12 mouse cellular contexts compared by ENCODE assay signal in the genomic region with DNA sequence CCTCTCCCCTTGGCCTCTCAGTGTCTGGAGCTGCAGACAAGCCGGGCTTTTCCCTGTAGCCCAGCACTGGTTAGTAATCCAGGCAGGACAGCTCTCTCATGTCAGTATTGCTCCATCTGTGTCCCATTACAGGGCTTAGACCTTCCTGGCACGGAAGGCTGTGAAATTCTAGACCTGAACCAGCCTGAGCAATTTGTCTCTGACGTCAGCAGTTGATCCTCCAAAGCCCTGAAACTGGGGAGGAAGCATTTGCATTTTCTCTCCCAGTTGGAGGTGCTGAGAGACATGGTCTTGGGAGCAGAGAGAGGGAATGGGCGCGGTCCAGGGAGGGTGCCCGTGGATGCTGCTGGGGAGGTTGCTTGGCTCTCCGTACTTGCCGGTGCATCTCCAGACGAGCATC. TPM values are rescaled to one million over a fixed set of nuclear protein-coding genes. Genes with fewer than 3 reads are reported as not detected.
A peak's percentile ranks its signal among the peaks of the same experiment; 100 is the strongest.
DNase-seq lines count a peak whose midpoint lies in the region; ATAC-seq and TF ChIP-seq lines count a peak whose summit lies in the region.
"Had no signal": no experiment of that assay in that cellular context is flagged by ENCODE, and none has a peak within 500 bp of the region (broad histone marks: within the 10 kb centered on the region; RNA-seq: fewer than 3 reads in every experiment).

No protein-coding gene starts in this region.

- H3K9ac ChIP-seq in kidney, embryonic 16.5 days (replicated peaks; ENCODE audit: low read length) = no peak overlapping the region
- no peak overlapping the region; the same call in 1 of the 2 replicates for H3K9ac ChIP-seq in midbrain, embryonic 13.5 days (replicated peaks)
- H3K9ac ChIP-seq: lung, embryonic 15.5 days had no signal

- no peaks in the 10 kb centered on the region for H3K79me2 ChIP-seq in myocyte (ENCODE audit: control insufficient read depth, insufficient read depth)

- no peaks in the 10 kb centered on the region for H3K9me3 ChIP-seq in kidney, embryonic 16.5 days (ENCODE audit: low read length)
- no peaks in the 10 kb centered on the region for H3K9me3 ChIP-seq in midbrain, embryonic 13.5 days
- H3K9me3 ChIP-seq: lung, embryonic 15.5 days had no signal

- no peak overlapping the region for H3K27ac ChIP-seq in kidney, embryonic 16.5 days (ENCODE audit: low read length)
- H3K27ac ChIP-seq in midbrain, embryonic 13.5 days = no peak overlapping the region
- H3K27ac ChIP-seq: lung, embryonic 15.5 days had no signal

- H3K4me2 ChIP-seq in kidney, embryonic 16.5 days (replicated peaks; ENCODE audit: low read depth, low read length) = no peak overlapping the region
- H3K4me2 ChIP-seq in myocyte (ENCODE audit: low read depth) = peak overlapping the region; percentile 44
- H3K4me2 ChIP-seq in midbrain, embryonic 13.5 days (replicated peaks) = no peak overlapping the region
- H3K4me2 ChIP-seq: lung, embryonic 15.5 days had no signal

- no peak overlapping the region for H3K4me3 ChIP-seq in kidney, embryonic 16.5 days (ENCODE audit: low read length)
- H3K4me3 ChIP-seq in myocyte = no peak overlapping the region
- H3K4me3 ChIP-seq in midbrain, embryonic 13.5 days (replicated peaks) = no peak overlapping the region
- H3K4me3 ChIP-seq: lung, embryonic 15.5 days had no signal

- TF ChIP-seq POLR2A in brain, embryonic 14.5 days (IDR thresholded peaks at IDR 0.05; ENCODE audit: borderline replicate concordance, extremely low read depth, insufficient read depth, insufficient read length, poor library complexity, severe bottlenecking) = no peak
- TF ChIP-seq POLR2A in myocyte (IDR thresholded peaks at IDR 0.05; ENCODE audit: insufficient read length, low read depth) = no peak

- no peak for DNase-seq in kidney, adult 8-10 months
- peak; percentile 43 for DNase-seq in brain, embryonic 14.5 days (ENCODE audit: low read depth)
- DNase-seq in gastrocnemius, adult 18-20 months (ENCODE audit: low spot score) = peak; percentile 85
- no peak for DNase-seq in ovary, postnatal 10 days (ENCODE audit: low spot score)
- DNase-seq in right cerebral cortex, postnatal 36 days (ENCODE audit: low spot score in 2 of 2) = no peak
- DNase-seq: right cerebral cortex, adult 18-20 months had no signal

- no peaks in the 10 kb centered on the region for H3K4me1 ChIP-seq in kidney, embryonic 16.5 days (ENCODE audit: insufficient read depth, low read length)
- H3K4me1 ChIP-seq in midbrain, embryonic 13.5 days (replicated peaks) = no peaks in the 10 kb centered on the region
- H3K4me1 ChIP-seq: lung, embryonic 15.5 days had no signal

- WGBS in kidney, embryonic 16.5 days = 23% methylated on average over 9 of the region's 9 CpGs
- 41% methylated on average over 9 of the region's 9 CpGs for WGBS in midbrain, embryonic 13.5 days

- peak; percentile 50 for ATAC-seq in kidney, embryonic 16.5 days (ENCODE audit: low FRiP score, low TSS enrichment)
- ATAC-seq in midbrain, embryonic 13.5 days = no peak

- TF ChIP-seq CTCF in brain, embryonic 14.5 days (IDR thresholded peaks at IDR 0.05; ENCODE audit: borderline replicate concordance, extremely low read depth, insufficient read depth, insufficient read length) = no peak

- H3K27me3 ChIP-seq in kidney, embryonic 16.5 days (ENCODE audit: insufficient read depth, low read length) = no peaks in the 10 kb centered on the region
- H3K27me3 ChIP-seq in myocyte (ENCODE audit: control insufficient read depth, insufficient read depth, insufficient read length) = no peaks in the 10 kb centered on the region
- H3K27me3 ChIP-seq in midbrain, embryonic 13.5 days = no peaks in the 10 kb centered on the region
- H3K27me3 ChIP-seq: lung, embryonic 15.5 days had no signal

- H3K36me3 ChIP-seq in kidney, embryonic 16.5 days (ENCODE audit: insufficient read depth, low read length) = no peaks in the 10 kb centered on the region
- no peaks in the 10 kb centered on the region for H3K36me3 ChIP-seq in myocyte (ENCODE audit: control insufficient read depth, insufficient read depth)
- no peaks in the 10 kb centered on the region for H3K36me3 ChIP-seq in midbrain, embryonic 13.5 days
- H3K36me3 ChIP-seq: G1E; lung, embryonic 15.5 days had no signal

- H3ac ChIP-seq in myocyte (ENCODE audit: control insufficient read depth, insufficient read length) = no peak overlapping the region

TF ChIP-seq in myocyte, 11 proteins besides CTCF, POLR2A, EP300 and RAD21:
- no peak for TF ChIP-seq SRF (IDR thresholded peaks at IDR 0.05; ENCODE audit: control insufficient read depth, insufficient read length, low read depth)
- TF ChIP-seq MYOD1 (IDR thresholded peaks at IDR 0.05; ENCODE audit: control insufficient read depth in 1 of 3, insufficient read length in 2 of 3, low read depth in 2 of 3) = no peak
- TF ChIP-seq TCF3 (IDR thresholded peaks at IDR 0.05; ENCODE audit: insufficient read length, low read depth) = no peak
- TF ChIP-seq POLR2AphosphoS2 (IDR thresholded peaks at IDR 0.05; ENCODE audit: insufficient read length, low read depth) = no peak
- no peak for TF ChIP-seq MYOG (IDR thresholded peaks at IDR 0.05; ENCODE audit: control insufficient read depth in 1 of 3, insufficient read depth in 1 of 3, insufficient read length in 2 of 3, low read depth in 2 of 3)
- TF ChIP-seq REST (IDR thresholded peaks at IDR 0.05; ENCODE audit: insufficient read depth, insufficient read length) = no peak
- TF ChIP-seq E2F4 (IDR thresholded peaks at IDR 0.05; ENCODE audit: insufficient read depth) = no peak
- no peak for TF ChIP-seq USF1 (IDR thresholded peaks at IDR 0.05; ENCODE audit: low read depth)
- TF ChIP-seq TCF12 (IDR thresholded peaks at IDR 0.05; ENCODE audit: insufficient read depth, poor library complexity, severe bottlenecking) = no peak
- no peak for TF ChIP-seq MAX (IDR thresholded peaks at IDR 0.05; ENCODE audit: low read depth)
- TF ChIP-seq CEBPB (IDR thresholded peaks at IDR 0.05; ENCODE audit: insufficient read depth, poor library complexity, severe bottlenecking) = no peak

RNA-seq across cellular contexts. Expression of a gene that starts 19.0 kb away (rescaled TPM):
- polyA plus RNA-seq in kidney, embryonic 16.5 days (2015; fragmentation: Nextera tagmentation; extraction: Ambion mirVana) = 0.06 and 0.12 TPM in 2 replicates
- polyA plus RNA-seq in brain, embryonic 14.5 days (2012; rRNA removed) = 0.23 TPM in 2 replicates
- total RNA-seq in gastrocnemius, adult 18-20 months (2021) = 10 to 100 TPM; 33.4 to 37.4 TPM
- polyA plus RNA-seq in myocyte (2012; fragmentation: generic; extraction: Trizol) = not detected
- polyA plus RNA-seq in midbrain, embryonic 13.5 days (2015; fragmentation: Nextera tagmentation; extraction: Ambion mirVana) = 0.19 and 0.28 TPM in 2 replicates
- total RNA-seq: G1E had no signal
- polyA plus RNA-seq: G1E; large intestine, adult 2 months had no signal

RNA-seq across cellular contexts. Expression of a gene that starts 31.2 kb away (rescaled TPM):
- 47.5 and 48.2 TPM in 2 replicates for polyA plus RNA-seq in kidney, embryonic 16.5 days (2015; fragmentation: Nextera tagmentation; extraction: Ambion mirVana)
- 24.7 and 33.6 TPM in 2 replicates for polyA plus RNA-seq in brain, embryonic 14.5 days (2012; rRNA removed)
- total RNA-seq in gastrocnemius, adult 18-20 months (2021) = 1 to 10 TPM; 4.7 to 5.2 TPM
- polyA plus RNA-seq in myocyte (2012; fragmentation: generic; extraction: Trizol) = 102 TPM
- polyA plus RNA-seq in midbrain, embryonic 13.5 days (2015; fragmentation: Nextera tagmentation; extraction: Ambion mirVana) = 70.8 and 72.5 TPM in 2 replicates
- polyA plus RNA-seq: G1E had no signal

Comparison
In these comparisons a context has a peak if more than half of its experiments do, and no peak if none do; other contexts are left out.
1. DNase-seq: peak in brain, embryonic 14.5 days (single experiment) and gastrocnemius, adult 18-20 months (single experiment); none in kidney, adult 8-10 months (0 of 2), ovary, postnatal 10 days (single experiment) and right cerebral cortex, postnatal 36 days (0 of 2).